Comparison of ENCODE assay signal across 10 mouse cellular contexts in the genomic region with DNA sequence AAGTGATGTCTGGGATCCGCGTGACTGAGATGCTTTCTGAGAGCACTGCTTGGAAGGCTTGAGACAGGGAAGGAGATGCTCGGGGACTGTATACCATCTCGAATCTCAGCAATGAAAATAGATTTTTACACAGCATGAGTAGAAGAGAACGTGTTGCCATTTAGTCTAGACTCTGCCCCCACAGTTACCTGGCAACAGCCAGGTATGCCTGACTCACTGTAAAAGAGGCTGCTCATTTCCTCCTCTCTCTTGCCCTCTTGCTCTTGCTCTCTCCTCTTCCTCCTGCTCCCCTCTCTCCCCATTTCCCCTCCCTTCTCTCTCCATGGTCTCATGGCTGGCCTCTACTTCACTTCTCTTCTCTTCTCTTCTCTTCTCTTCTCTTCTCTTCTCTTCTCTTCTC.
"Had no signal": no experiment of that assay in that cellular context is flagged by ENCODE, and none has a peak within 500 bp of the region (broad histone marks: within the 10 kb centered on the region; RNA-seq: fewer than 3 reads in every experiment).

No protein-coding gene starts in this region.

- H3K36me3 ChIP-seq: limb, embryonic 12.5 days; liver, embryonic 13.5 days; lung, embryonic 15.5 days; midbrain, embryonic 13.5 days; stomach, embryonic 15.5 days had no signal

- H3K9ac ChIP-seq: limb, embryonic 12.5 days; liver, embryonic 13.5 days; liver, postnatal 0 days; lung, embryonic 15.5 days; midbrain, embryonic 13.5 days; stomach, embryonic 15.5 days had no signal

- DNase-seq: liver; liver, embryonic 13.5 days; liver, postnatal 0 days; right cerebral cortex, postnatal 14 days; thymus, postnatal 14 days had no signal

- H3K27me3 ChIP-seq: limb, embryonic 12.5 days; liver, embryonic 13.5 days; lung, embryonic 15.5 days; midbrain, embryonic 13.5 days; stomach, embryonic 15.5 days had no signal

- H3K4me1 ChIP-seq: lung, embryonic 15.5 days; midbrain, embryonic 13.5 days had no signal

- H3K4me3 ChIP-seq: layer of hippocampus, adult 2 months; limb, embryonic 12.5 days; liver, embryonic 13.5 days; lung, embryonic 15.5 days; midbrain, embryonic 13.5 days; stomach, embryonic 15.5 days had no signal

- H3K9me3 ChIP-seq: limb, embryonic 12.5 days; liver, embryonic 13.5 days; lung, embryonic 15.5 days; midbrain, embryonic 13.5 days; stomach, embryonic 15.5 days had no signal

- H3K27ac ChIP-seq: layer of hippocampus, adult 2 months; limb, embryonic 12.5 days; liver, embryonic 13.5 days; lung, embryonic 15.5 days; midbrain, embryonic 13.5 days; stomach, embryonic 15.5 days had no signal

- ATAC-seq: liver, postnatal 0 days; midbrain, embryonic 13.5 days had no signal

- H3K4me2 ChIP-seq: limb, embryonic 12.5 days; liver, embryonic 13.5 days; lung, embryonic 15.5 days; midbrain, embryonic 13.5 days; stomach, embryonic 15.5 days had no signal
